Mouse (Mus musculus): ENCODE results near the gene Sh3bgrl3.

The Sh3bgrl3 gene

GRCm38 (mm10) chr4:134129482-134129881 is 893 bp upstream of the Sh3bgrl3 start:
- DNase-seq (ENCODE audit: low read depth, low spot score): peak; percentile 49

GRCm38 (mm10) chr4:134128983-134129362 is 384 bp upstream of the Sh3bgrl3 start:
- peak; percentile 73 for DNase-seq (ENCODE audit: low read depth, low spot score)

GRCm38 (mm10) chr4:134127793-134128192 is 796 bp downstream of the Sh3bgrl3 start:
- no peak for DNase-seq (ENCODE audit: low read depth, low spot score)

GRCm38 (mm10) chr4:134127121-134127455 is 1.5 kb downstream of the Sh3bgrl3 start:
- no peak for DNase-seq (ENCODE audit: low read depth, low spot score)

GRCm38 (mm10) chr4:134126300-134127120 is 2.1 kb downstream of the Sh3bgrl3 start:
- no peak for DNase-seq (ENCODE audit: low read depth, low spot score)

- no peak for DNase-seq (ENCODE audit: low read depth, low spot score)
These were observed 3.1 kb downstream of the Sh3bgrl3 start for GRCm38 (mm10) chr4:134125383-134126060.

GRCm38 (mm10) chr4:134123680-134124551 is 4.7 kb downstream of the Sh3bgrl3 start:
- peak; percentile 84 for DNase-seq (ENCODE audit: low read depth, low spot score)

- DNase-seq (ENCODE audit: low read depth, low spot score): no peak
These were observed 5.4 kb downstream of the Sh3bgrl3 start for GRCm38 (mm10) chr4:134123147-134123546.

GRCm38 (mm10) chr4:134122281-134122680 is 6.3 kb downstream of the Sh3bgrl3 start:
- no peak for DNase-seq (ENCODE audit: low read depth, low spot score)

GRCm38 (mm10) chr4:134121571-134121970 is 7.0 kb downstream of the Sh3bgrl3 start:
- DNase-seq (ENCODE audit: low read depth, low spot score): peak; percentile 74

GRCm38 (mm10) chr4:134120916-134121315 is 7.7 kb downstream of the Sh3bgrl3 start:
- no peak for DNase-seq (ENCODE audit: low read depth, low spot score)

GRCm38 (mm10) chr4:134120192-134120805 is 8.3 kb downstream of the Sh3bgrl3 start:
- no peak for DNase-seq (ENCODE audit: low read depth, low spot score)

GRCm38 (mm10) chr4:134119644-134120043 is 8.9 kb downstream of the Sh3bgrl3 start:
- DNase-seq (ENCODE audit: low read depth, low spot score): peak; percentile 63

GRCm38 (mm10) chr4:134119042-134119441 is 9.5 kb downstream of the Sh3bgrl3 start:
- no peak for DNase-seq (ENCODE audit: low read depth, low spot score)

GRCm38 (mm10) chr4:134118126-134118800 is 10.3 kb downstream of the Sh3bgrl3 start:
- peak; percentile 81 for DNase-seq (ENCODE audit: low read depth, low spot score)

- DNase-seq (ENCODE audit: low read depth, low spot score): peak; percentile 94
These were observed 11.6 kb downstream of the Sh3bgrl3 start for GRCm38 (mm10) chr4:134117012-134117411.

GRCm38 (mm10) chr4:134116501-134116900 is 12.1 kb downstream of the Sh3bgrl3 start:
- DNase-seq (ENCODE audit: low read depth, low spot score): no peak

GRCm38 (mm10) chr4:134115215-134116144 is 13.1 kb downstream of the Sh3bgrl3 start:
- no peak for DNase-seq (ENCODE audit: low read depth, low spot score)

- no peak for DNase-seq (ENCODE audit: low read depth, low spot score)
These were observed 14.6 kb downstream of the Sh3bgrl3 start for GRCm38 (mm10) chr4:134114038-134114437.
